Mouse (Mus musculus): Measurements from ENCODE around the gene Slc16a10.

DNA sequence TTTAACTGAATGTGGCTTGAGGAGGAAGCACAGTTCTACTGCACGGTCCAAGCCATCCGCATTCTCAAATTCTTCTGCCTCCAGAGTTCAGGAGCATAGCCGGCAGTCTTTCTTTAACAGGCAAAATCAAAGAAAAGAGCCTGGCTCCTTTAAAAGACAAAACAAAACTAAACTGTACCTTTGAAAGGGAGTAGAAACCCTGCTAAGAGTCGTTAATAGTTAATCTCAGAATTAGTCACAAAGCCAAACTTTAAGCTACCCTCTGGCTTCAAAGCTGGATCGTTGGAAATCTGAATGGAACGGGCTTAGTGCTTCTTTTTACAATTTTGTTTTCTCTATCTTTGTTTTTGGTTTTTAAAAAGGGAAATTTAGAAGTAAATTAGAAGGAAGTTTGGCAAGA is 79.2 kb downstream of the Slc16a10 start:
- TF ChIP-seq CTCF (IDR thresholded peaks at IDR 0.05), result no peak
- TF ChIP-seq EP300 (IDR thresholded peaks at IDR 0.05), result no peak
